Comparison of ENCODE assay signal across 33 mouse cellular contexts in the genomic region with DNA sequence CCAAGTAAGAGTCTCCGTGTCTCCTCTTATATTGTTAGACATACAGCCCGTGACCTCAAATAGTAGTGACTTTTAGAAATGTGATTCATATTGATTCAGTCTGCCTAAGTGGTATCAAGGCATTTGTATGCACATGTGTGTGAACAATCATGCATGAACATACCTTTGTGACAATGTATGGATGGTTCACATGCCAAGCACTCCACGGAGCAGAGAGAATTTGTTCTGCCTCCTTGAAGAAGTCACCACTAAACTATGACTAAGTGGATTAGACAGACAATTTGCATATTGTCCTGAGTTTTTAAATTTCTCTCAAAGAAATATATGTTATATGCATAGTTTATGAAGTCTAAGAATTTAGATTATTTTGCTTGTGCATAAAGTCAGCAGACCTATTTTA.
"Had no signal": no experiment of that assay in that cellular context is flagged by ENCODE, and none has a peak within 500 bp of the region (broad histone marks: within the 10 kb centered on the region; RNA-seq: fewer than 3 reads in every experiment).

No protein-coding gene starts in this region.

- H3K9me3 ChIP-seq: heart, embryonic 10.5 days; heart, embryonic 12.5 days; heart, embryonic 13.5 days; heart, embryonic 15.5 days; hindbrain, embryonic 10.5 days; hindbrain, embryonic 12.5 days; hindbrain, embryonic 13.5 days; hindbrain, embryonic 15.5 days; intestine, embryonic 15.5 days; kidney, embryonic 15.5 days had no signal

- H3K27me3 ChIP-seq: heart, embryonic 12.5 days; heart, embryonic 13.5 days; heart, embryonic 15.5 days; hindbrain, embryonic 12.5 days; hindbrain, embryonic 13.5 days; hindbrain, embryonic 15.5 days; intestine, embryonic 15.5 days; kidney, embryonic 15.5 days had no signal

- DNase-seq: heart, postnatal 10 days; heart, postnatal 14 days; heart, postnatal 36 days; heart, postnatal 4 days; kidney, adult 11 months; kidney, adult 18-20 months; kidney, adult 2 months; kidney, adult 9 months; kidney, postnatal 10 days; kidney, postnatal 14 days; kidney, postnatal 25 days; kidney, postnatal 36 days; layer of hippocampus, adult 9-11 months; layer of hippocampus, postnatal 36 days had no signal

- H3K4me1 ChIP-seq: heart, embryonic 10.5 days; heart, embryonic 12.5 days; heart, embryonic 13.5 days; heart, embryonic 15.5 days; hindbrain, embryonic 10.5 days; hindbrain, embryonic 12.5 days; hindbrain, embryonic 13.5 days; hindbrain, embryonic 15.5 days; intestine, embryonic 15.5 days; kidney, embryonic 15.5 days had no signal

- H3K4me2 ChIP-seq: heart, embryonic 11.5 days; heart, embryonic 12.5 days; heart, embryonic 13.5 days; heart, embryonic 15.5 days; hindbrain, embryonic 12.5 days; hindbrain, embryonic 13.5 days; hindbrain, embryonic 15.5 days; intestine, embryonic 15.5 days; kidney, embryonic 15.5 days had no signal

- H3K36me3 ChIP-seq: heart, embryonic 10.5 days; heart, embryonic 12.5 days; heart, embryonic 13.5 days; heart, embryonic 15.5 days; hindbrain, embryonic 10.5 days; hindbrain, embryonic 12.5 days; hindbrain, embryonic 13.5 days; hindbrain, embryonic 15.5 days; intestine, embryonic 15.5 days; kidney, embryonic 15.5 days had no signal

- ATAC-seq: hindbrain, embryonic 16.5 days; hindbrain, postnatal 0 days; inflammation-experienced regulatory T-cells, adult 6 months; intestine, embryonic 15.5 days; intestine, embryonic 16.5 days; intestine, postnatal 0 days had no signal

- H3K4me3 ChIP-seq: heart, embryonic 10.5 days; heart, embryonic 12.5 days; heart, embryonic 13.5 days; heart, embryonic 15.5 days; hindbrain, embryonic 10.5 days; hindbrain, embryonic 12.5 days; hindbrain, embryonic 13.5 days; hindbrain, embryonic 15.5 days; intestine, embryonic 15.5 days; kidney, embryonic 15.5 days; layer of hippocampus, adult 2 months; left cerebral cortex, adult 2 months had no signal

- H3K9ac ChIP-seq: heart, embryonic 12.5 days; heart, embryonic 13.5 days; heart, embryonic 15.5 days; hindbrain, embryonic 12.5 days; hindbrain, embryonic 13.5 days; hindbrain, embryonic 15.5 days; intestine, embryonic 15.5 days; kidney, embryonic 15.5 days had no signal

- H3K27ac ChIP-seq: heart, embryonic 10.5 days; heart, embryonic 13.5 days; heart, embryonic 15.5 days; hindbrain, embryonic 10.5 days; hindbrain, embryonic 12.5 days; hindbrain, embryonic 13.5 days; hindbrain, embryonic 15.5 days; hindbrain, postnatal 0 days; intestine, embryonic 15.5 days; kidney, embryonic 15.5 days; kidney, postnatal 0 days; layer of hippocampus, adult 2 months; left cerebral cortex, adult 2 months had no signal
